Mouse (Mus musculus): ENCODE data around the gene F3.
A peak's percentile ranks its signal among the peaks of the same experiment; 100 is the strongest.
"Not testable (repeated sequence)": the region's sequence is repeated elsewhere in the genome, so short reads cannot be mapped to it uniquely, and the experiment has no call there.

The F3 gene

DNA sequence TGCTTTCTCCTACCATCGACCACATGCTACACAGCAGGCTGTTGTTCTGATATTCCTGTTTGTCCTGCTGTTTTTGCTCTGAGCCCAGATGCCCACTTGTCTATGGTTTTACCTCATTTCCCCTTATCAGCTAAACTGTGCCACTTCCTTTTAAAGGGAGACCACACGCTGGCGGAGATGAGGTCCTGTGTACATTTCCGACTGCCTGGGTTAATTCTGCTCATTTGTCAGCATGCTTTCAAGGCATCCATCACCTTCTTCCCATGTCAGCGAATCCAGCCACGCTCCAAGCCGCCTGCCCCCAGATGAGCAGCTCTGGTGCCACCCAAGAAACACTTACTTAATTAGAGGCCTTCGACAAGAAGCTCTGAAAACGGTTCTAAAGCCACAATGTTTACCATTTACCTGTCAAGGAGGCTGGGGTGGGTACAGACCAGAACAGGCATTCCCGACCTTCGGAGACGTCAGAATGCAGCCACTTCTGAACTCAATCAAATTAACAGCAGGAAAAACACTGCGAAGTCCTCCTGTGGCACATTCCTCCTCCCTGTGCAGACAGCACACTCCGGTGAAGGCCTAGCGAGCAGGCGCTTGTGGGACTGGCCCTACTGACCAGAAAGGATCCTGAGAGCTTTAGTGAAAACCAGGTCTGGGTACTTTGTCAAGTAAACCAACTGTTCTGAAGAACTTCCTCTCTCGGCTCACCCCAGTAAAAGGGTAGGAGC lies 16.3 kb downstream of the F3 start:
- DNase-seq (ENCODE audit: low spot score): no peak

GRCm38 (mm10) chr3:121741186-121741848 lies 18.0 kb downstream of the F3 start:
- DNase-seq (ENCODE audit: low spot score): not testable (repeated sequence)

- not testable (repeated sequence) for DNase-seq (ENCODE audit: low spot score)
Observed at GRCm38 (mm10) chr3:121754319-121755090, 31.2 kb downstream of the F3 start.

DNA sequence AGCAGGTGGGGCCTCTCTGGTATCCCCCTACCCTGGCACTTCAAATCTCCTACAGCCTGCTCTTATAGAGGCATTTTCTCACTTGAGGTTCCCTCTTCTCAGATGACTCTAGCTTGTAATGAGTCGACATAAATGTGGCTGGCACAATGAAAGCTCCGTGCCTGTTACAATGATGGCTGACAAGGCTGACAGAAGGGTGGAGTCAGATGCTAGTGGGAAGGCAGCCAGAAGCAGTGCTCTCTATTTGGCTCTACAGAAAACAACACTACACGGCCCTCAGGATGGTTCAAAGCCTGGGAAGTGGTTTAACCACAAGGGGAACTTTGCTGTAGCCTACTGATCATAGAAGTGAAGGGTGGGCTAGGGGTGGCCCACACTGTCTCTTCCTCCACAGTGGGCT lies 31.8 kb downstream of the F3 start:
- no peak for DNase-seq (ENCODE audit: low spot score)

GRCm38 (mm10) chr3:121758373-121758772 lies 35.0 kb downstream of the F3 start:
- no peak for DNase-seq (ENCODE audit: low spot score)

- DNase-seq (ENCODE audit: low spot score): peak; percentile 63
Observed at GRCm38 (mm10) chr3:121762056-121762852, 38.9 kb downstream of the F3 start.

- no peak for DNase-seq (ENCODE audit: low spot score)
Observed at GRCm38 (mm10) chr3:121766048-121766447, 42.7 kb downstream of the F3 start.

GRCm38 (mm10) chr3:121766818-121767217 lies 43.5 kb downstream of the F3 start:
- no peak for DNase-seq (ENCODE audit: low spot score)

GRCm38 (mm10) chr3:121768770-121769169 lies 45.4 kb downstream of the F3 start:
- DNase-seq (ENCODE audit: low spot score): no peak

GRCm38 (mm10) chr3:121773336-121773735 lies 50.0 kb downstream of the F3 start:
- not testable (repeated sequence) for DNase-seq (ENCODE audit: low spot score)

DNA sequence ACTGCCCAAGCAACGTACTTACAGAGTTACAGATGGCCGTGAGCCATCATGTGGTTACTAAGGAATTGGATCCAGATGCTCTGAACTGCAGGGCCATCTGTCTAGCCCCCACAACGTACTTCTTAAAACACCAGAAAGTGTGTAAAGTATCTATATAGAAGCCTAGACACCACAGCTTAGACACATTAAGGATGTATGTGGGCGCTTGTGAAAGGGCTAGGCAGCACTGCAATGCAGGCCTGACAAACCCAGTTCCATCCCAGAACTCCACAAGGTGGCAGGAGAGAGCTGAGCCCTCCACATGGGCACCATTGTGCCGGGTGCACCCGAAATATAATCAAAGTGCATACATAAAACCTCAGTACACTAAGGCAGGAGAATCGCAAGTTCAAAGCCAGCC lies 54.6 kb downstream of the F3 start:
- peak; percentile 81 for DNase-seq (ENCODE audit: low spot score)

GRCm38 (mm10) chr3:121783020-121783419 lies 59.7 kb downstream of the F3 start:
- DNase-seq (ENCODE audit: low spot score): no peak

Data from embryo, embryonic 10.5 days (tissue).